Mouse (Mus musculus): ENCODE data around the gene Elavl4.

DNA sequence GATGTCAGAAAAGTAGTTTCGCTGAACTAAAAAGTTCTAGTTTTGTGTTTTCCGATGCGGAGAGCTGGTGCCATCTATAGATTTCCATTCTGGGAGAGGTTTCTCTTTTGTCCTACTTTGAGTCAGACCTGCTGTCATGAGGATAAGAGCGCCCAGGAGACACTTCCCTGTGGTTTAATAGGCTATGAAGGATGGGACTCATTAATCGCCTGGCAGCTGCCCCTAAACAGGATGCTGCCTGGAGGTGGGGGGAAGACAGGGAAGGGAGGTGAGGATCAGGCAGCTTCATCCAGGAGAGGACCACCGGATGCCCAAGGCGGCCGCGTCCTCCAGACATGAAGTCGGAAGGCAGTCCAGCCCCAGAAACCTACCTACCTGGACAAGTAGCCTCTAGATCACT lies 126.2 kb downstream of the Elavl4 start:
- TF ChIP-seq POLR2A (IDR thresholded peaks at IDR 0.05; ENCODE audit: control insufficient read depth, low read depth, low read length) (no peak), CTCF (IDR thresholded peaks at IDR 0.05; ENCODE audit: control insufficient read depth, insufficient read depth, insufficient replicate concordance, low read depth, low read length) (no peak)

All from testis, adult 2 months (tissue).